Mouse (Mus musculus) MN1 (cell line): ENCODE results near the gene Zbtb5.
"Not testable (repeated sequence)": the region's sequence is repeated elsewhere in the genome, so short reads cannot be mapped to it uniquely, and the experiment has no call there.

Experiments
- DNase-seq: peaks from one replicate; pipeline ENCODE4 v3.0.0-alpha.2; 2016; ENCODE audit warnings: low spot score

Zbtb5 gene

DNA sequence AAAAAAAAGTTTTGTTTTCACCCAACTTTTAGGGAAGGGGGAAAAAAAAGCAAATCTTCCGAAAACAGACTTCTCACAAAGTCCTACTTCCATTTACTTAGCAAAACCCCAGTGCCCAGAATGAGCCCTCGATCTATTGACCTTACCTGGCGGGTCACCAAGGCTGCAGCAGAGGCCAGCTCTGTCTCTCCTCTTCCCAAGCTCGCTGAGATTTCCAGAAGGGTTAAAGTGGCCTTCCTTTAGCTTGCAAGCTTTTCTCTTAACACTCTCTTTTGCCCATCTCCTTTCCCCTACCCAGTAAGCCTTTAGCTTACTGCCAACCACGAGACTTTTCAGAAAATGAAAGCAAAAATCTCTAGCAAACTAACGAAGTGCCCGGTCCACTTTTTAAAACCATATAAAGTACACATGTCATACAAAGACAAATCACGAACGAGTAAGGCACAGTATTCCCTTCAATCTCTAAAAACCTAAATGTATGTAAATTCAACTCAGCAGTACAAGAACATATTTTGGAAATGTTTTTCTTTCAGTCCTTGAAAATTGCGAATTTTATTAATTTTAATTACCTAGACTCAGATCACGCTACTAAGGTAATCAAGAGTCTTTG lies 1.3 kb downstream of the Zbtb5 start:
- DNase-seq: no peak

DNA sequence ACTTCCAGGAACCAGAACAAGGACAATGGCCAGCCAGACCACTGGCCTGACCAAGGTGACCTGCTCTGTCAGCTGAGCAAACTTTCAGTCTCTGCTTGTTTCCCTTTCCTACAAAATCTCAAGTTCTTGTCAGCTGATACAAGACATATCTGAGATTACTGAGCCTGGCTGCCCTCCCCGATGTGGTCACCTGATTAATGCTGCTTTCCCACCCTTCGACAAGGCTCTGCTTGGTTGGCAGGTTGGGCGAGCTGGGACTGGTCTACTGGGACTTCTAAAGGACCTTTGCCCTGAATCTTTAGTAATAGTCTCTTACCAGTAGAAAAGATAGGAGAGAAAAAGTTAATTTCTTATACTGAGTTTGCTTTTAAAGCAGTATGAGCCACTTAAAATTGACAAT lies 6.8 kb downstream of the Zbtb5 start:
- DNase-seq: no peak

DNA sequence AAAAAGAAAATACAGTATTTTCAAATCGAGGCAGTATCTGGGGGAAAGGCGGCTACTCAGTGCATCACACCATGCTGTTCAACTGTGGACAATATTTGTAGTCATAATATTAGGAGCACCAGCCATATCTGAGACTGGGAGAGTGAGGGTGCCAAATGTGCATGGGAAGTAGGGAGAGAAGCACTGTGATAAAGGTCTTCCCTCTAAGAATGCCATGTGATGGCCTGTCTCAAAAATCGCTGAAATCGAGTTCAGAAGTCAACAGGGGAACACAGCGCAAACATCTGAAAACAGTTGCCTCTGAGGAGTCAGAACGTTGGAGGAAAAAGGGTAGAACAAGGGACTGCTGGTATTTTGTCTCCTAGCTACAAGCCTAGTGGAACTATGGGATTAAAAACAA lies 12.2 kb downstream of the Zbtb5 start:
- DNase-seq: no peak

DNA sequence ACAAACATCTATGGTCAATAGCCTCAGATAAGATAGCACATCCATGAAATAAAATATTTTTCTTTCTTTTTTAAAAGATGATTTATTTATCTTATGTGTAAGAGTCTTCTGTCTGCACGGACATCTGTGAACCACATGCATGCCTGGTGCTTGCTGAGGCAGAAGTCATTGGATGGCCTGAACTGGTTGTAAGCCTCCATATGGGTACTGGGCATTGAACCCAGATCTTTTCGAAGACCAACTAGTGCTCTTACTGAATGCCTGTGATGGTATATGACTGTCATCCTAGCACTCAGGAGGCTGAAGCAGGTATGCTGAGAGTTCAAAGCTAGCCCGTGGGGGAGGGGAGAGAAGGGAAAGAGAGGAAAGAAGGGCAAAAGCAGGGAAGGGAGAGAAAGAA lies 14.1 kb downstream of the Zbtb5 start:
- no peak for DNase-seq

DNA sequence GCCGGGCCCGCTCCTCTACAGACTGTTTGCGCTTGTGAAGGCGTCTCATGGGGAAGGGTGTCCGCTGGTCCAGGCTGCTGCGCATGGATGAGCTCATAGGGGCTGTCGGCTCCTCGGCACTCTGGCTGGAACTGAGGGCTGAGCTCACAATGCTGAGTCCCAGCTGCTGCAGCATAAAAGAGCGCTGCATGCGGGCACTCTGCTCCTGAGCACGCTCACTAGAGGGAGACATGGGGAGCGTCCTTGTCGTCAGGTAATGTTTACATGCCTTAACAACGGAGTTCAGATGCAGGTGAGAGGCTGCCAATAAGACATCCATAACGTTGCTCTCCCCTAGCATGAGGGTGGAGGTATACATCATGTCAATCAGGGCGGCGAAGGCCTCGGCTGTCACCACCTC lies 17.4 kb downstream of the Zbtb5 start:
- no peak for DNase-seq

DNA sequence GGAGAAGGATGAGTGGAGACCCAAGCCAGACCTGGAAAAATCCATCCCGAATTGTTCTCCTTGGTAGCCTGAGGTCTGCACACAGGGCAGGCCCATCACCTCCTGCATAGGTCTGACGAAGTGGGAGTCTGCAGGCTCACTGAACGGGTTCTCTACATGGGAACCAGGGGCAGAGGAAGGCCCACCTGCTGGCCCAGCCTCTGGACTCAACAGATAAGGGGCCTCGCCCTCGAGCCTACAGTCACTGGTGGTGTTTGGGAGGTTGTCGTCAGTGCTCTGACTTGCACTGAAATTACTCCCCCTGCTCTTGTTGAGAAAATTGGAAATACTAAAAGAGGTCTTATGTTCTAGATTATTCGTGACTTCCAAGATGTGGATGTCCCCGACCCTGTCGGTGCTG lies 18.4 kb downstream of the Zbtb5 start:
- no peak for DNase-seq

DNA sequence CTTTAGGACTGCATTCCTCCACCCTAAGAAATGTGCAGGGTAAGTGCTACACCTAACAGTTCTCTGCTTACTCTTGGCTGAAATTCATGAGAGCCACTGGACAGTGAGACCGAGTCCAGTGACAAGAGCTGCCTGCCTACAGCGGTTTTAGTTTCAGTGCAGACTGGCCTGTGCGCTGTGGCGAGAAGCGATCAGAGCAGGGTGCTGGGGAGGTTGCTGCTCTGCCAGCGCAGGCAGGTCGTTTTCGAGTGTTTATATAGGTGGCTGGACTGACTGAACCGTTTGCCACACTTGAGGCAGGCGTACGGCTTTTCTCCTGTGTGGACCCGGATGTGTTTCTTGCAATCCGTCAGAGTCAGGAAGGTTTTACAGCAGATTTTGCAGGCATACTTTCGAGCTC lies 19.0 kb downstream of the Zbtb5 start:
- not testable (repeated sequence) for DNase-seq

DNA sequence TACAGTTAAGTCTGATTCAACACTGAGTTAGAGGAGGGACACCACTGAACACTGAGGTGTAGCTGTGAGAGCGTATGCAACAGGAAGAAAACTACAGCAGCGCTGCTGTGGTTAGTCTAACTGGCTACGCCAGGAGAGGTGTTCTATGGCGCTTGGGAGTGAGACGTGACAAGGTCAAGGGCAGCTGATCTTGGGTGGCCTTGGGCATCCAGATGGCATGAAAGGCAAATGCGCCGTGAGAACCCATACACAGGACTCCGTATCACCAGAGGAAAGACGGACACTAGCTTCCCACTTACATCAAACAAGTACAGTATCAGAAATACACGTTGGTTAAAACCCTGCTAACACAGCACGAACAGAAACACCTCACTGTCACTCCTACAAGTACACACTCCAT lies 19.9 kb downstream of the Zbtb5 start:
- not testable (repeated sequence) for DNase-seq

DNA sequence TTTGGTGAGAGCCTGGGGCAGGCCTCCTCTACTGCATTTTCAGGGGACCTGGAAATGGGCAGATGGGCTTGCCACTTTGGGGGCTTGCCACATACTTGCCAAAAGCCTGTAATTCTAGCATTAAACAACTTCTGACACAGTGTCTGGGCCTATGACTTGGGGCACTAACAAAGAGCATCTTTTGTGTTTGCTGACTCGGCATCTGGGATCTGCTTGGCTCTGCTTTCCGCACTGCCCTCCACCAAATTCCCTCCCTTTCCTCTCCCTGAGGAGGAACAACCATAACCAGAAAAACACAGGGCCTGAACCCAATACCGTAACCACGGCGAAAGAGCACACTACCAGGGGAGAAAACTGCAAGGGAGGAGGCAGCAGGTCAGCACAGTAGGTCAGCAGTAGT lies 21.7 kb downstream of the Zbtb5 start:
- DNase-seq: no peak

DNA sequence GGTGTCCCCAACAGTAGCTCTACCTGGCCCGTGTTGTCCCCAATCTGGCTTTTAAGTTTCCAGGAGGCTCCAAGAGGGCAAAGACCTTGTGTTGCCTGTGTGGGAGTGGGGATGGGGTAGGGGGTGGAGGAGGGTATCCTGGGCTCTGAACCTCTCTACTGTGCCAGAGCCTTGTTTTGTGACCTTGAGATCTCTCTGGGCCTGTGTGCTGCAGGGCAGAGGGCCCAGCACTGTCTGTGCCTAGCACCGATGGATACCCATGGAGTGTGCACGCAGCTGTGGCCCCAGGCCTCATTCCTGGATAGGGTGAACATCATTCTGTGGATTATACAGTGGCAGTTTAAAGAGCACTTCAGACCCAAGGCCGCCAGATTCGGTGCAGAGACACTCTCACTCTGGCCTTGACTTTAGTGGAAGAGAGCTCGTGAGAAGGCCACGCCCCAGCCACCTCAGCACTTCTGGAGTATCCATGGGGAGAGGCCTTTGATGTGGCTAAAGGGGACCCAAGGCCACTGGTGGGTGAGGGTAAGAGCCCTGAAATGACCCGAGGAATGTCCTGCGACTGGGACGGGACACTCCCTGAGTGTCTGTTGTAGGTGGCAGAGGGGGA lies 29.0 kb downstream of the Zbtb5 start:
- DNase-seq: no peak

DNA sequence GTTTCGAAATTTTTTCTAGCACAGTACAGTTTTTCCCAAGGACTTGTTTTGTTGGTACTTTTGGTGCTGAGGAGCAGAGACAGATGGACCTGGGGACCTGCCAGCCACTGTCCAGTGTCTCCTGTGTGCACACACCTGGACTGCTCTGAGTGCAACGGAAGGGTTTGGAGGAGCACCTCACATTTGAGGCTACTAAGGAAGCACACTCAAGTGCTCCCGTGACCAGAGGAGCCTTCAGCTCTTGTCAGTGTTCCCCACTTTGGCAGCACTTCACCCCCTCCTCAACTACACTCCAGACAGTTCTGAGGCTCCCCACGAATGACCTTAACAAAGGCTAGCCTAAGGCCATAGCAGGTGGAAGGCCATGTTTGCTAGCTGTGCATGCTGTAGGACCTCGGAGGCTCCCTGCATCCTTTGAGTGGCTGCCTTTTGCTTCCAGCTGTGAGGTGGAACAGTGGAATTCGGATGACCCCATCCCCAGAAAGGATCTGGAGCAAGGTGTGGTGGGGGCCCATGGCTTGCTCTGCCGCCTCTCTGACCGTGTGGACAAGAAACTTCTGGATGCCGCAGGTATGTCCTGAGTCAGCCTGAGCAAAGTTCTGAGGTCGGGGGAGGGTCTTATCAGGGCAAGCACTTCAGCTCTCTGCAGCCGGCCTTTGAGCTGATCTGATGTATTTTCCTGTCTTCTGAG lies 29.6 kb downstream of the Zbtb5 start:
- DNase-seq: no peak

DNA sequence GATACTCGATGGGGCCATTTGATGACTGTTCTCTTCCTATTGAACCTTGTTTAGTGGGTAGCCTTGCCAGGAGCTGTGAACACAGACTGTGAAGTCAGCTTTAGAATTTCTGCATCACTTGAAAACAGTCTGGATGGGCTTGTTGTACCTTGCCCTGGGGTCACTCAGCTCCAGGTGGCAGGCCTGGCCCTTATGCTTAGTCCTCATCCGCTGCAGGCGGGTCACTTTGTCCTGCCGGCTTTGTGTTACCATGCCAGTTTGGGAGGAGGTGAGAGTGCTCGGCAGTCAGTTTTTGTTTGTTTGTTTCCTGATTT lies 30.3 kb downstream of the Zbtb5 start:
- DNase-seq: no peak

DNA sequence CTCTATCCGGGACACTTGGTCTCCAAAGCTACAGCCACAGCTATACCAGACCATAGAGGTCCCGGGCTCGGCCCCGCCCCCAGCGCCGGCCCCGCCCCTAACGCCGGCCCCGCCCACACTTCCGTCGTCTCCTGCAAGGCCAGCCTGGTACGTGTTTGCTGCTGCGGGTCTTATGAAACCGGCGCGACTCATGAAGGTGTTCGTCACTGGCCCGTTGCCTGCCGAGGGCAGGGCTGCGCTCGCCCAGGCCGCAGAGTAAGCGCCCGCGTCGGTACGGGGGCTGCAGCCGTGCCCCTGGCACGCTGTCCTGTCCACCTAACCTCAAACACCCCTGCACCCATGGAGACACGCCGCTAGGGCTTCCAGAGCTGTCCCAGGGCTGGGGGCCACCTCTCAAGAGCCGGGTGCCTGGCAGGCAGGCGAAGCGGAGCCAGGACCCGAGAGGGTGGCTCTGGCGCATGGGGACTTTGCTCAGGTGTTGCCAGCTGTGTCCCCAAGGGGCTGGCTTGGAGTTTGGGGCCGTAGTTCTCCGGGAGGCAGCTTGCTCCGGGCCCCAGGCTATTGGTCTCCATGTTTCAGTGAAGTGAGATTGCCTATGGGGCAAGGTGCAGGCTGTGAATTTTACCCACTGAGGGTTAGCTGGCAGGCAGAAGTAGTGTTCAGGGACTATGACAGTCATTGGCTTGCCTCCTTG lies 30.8 kb downstream of the Zbtb5 start, which contains the start of gene Grhpr:
Gene Grhpr, plus strand, starts transcription at position 116 of the 694 bp plus-strand sequence.
- peak; percentile 85 for DNase-seq

DNA sequence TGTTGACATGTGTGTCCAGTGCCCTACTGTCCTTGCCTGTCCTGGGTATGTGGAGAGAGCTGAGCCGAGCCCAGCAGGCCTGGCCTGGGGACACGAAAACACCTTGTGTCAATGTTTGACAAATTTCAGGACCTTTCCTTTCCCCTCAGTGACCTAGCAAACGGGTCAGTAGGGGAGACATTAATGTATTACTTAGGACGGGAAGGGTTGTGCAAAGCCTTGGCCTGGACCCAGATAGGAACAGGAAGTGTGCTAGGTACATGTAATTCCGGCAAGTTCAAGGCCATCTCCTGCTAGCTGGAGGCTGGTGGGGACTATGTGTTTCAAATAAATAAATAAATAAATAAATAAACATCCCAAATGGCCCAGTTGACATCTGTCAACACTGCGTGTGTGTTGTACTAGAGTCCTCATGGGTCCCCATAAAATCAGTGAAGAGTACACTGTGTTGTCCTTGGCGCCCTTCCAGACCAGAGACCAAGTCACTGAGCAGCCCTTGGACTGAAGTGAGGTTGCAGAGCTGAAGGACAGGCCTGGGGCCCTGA lies 32.3 kb downstream of the Zbtb5 start:
- peak; percentile 38 for DNase-seq

DNA sequence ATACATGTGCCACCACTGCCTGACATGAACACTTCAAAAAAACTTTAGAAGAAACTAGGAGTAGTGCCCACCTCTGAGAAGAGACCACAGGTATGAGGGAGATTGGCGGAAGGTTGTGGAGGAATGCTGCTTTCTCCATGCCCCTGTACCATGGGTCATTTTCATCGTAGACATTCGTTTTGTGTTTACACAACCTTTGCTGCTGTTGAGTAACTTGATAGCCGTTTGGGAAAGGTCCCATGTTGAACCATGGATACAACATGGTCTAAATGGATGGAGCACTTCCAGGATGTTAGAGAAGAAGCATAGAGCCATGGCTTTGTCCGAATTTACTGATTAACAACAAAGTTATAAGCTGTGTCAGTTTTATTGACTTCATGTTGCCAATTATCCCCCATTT lies 34.0 kb downstream of the Zbtb5 start:
- DNase-seq: no peak

DNA sequence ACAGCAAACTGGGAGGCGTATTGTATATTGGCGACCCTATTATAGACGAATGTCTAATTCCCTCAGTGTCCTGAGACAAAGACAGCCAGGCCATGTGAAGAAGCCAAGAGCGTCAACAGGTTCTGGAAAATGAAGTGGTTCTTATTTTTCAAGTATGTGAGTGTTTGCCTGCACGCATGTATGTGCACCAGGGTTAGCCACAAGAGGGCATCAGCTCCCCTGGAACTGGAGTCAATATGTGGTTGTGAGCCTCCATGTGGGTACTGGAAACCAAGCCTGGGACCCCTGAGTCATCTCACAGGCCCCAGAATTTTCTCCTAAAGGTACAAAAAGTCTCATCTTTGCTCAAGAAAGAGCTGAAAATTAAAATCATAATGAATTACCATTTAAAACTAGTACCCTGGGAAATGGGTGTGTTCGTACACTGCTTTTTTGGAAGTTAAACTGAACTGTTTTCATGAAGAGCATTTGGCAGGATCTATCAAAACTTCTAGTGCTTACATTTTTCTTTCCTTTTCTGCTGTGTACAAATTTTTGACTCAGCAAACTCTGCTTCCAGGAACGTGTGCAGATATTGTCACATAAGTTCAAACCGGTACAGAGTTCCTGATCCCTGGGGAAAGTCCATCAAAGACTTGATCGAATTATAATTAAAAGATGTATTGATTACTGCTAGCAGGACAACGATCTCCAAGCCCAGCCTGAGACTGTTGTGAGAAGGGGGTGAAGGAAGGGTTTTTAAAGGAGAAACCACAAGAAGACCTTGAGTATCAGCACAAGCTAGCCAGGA lies 35.1 kb downstream of the Zbtb5 start:
- no peak for DNase-seq

DNA sequence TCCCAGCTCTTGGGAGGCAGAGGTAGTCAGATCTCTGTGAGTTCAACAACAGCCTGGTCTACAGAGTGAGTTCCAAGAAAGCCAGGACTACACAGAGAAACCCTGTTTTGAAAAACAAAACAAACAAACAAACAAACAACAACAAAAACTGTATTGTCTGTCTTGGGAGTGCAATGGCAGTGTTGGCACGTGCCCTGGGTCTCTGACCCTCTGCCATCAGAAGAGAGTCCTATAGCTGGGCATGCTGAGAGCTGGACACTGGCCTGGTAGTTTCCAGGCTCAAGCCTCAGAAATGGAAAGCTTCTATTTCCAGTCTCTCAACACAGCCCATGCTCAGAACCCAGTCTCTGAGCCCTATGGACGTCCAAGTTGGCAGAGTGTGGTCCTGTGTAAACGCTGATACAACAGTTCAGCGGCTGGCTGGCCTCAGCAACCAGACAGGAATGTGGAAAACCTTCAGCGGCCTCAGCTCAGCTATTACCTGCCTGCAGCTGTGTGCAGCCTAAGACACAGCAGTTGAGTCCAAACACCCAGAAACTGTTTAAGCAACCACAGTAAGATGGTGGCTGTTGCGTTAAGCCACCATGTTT lies 36.1 kb downstream of the Zbtb5 start:
- DNase-seq: no peak

DNA sequence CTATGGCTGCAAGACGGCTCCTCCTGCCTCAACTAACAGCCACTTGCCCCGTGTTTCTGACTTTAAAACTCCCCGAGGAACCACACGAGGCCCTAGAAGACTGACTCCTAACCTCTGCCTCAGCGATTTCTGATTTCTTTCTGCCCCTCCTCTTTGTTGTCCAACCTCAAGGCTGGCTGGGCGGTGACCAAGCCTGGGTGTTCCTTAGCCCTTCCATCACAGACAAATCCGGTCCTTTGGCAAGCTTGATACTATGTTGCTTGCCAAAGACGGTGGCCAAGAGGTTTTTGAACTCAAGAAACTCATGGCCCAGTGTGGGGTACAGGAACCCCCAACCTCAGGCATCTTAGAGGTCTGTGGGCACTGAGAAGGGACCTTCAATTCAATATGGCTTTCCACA lies 37.9 kb downstream of the Zbtb5 start:
- peak; percentile 34 for DNase-seq

DNA sequence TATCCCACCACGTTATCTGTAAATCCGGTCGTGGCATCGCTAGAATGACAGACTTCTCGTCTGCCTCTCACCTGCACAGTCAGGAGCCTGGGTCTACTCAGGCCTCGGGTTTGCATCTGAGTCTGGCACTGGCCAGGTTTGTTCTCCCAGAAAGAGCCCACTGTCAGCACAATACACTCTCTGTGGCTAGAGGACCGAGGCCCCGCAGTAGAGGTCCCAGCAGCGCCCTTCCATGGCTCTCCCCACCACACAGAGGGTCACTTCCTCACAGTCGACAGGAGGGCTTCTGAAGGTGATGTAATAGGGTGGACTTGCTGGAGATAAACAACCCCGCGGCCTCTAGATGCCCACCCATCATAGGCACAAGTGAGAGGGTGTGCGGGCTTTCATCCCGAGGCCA lies 38.3 kb downstream of the Zbtb5 start:
- DNase-seq: peak; percentile 9

DNA sequence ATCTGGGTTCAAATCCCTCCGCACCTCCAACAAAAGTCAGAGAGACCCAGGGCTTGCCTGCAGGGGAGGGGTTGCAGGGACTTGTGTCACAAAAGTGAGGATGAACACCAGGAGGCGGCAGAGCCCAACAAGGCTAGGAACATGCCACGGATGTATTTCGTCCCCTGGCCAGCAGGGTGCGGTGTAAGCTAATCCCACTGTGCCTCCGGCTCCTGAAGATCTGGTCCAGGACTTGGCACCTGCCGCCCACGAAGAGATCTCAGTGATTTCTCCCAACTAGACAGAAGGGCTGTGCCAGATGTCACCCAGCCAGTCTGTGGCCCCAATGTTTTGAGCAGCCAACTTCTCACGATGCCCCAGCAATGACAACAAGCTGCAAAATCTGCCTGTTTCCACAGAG lies 38.8 kb downstream of the Zbtb5 start:
- DNase-seq: peak; percentile 93

DNA sequence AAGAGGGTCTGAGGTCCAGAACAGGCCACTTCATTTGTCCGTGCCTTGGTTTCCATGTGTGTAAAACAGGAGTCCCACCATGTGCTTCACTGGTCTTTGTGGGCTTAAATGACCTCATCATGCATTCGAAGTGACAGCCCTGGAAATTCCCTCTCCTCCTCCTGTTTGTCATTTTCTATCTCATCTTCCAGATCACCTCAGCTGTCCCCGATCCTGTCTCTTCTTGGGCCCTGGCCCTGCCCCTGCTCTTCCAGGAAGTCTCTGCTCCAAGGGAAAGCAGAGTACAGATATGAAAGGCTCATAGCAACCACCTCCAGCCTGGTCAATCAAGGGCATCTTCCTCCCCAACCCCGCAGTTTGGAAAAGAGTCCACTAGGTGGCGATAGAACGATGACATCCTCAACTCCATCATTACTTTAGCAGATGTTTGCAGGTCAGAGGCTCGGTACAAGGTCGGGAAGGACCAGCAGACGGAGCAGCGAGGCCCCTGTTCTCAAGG lies 41.6 kb downstream of the Zbtb5 start:
- DNase-seq: peak; percentile 72

DNA sequence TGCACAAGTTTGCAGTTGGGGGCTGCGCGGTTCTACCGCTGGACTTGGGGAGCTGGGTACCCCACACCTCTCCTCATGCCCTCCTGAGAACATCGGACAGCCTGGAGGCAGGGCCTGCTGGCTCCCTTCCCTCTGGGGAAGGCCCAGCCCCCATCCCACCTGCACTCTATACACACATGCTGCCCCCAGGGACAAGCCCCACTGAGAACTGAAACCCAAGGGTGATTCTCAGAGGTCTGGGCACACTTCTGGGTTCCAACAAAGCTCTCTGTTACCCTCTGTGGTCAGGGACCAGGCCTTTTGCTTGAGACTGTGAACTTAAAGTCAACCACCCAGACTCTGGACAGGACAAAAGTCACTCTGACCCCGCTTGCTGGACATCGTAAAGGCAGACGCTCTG lies 42.2 kb downstream of the Zbtb5 start:
- no peak for DNase-seq
